Mouse (Mus musculus) heart, embryonic 10.5 days (tissue): ENCODE data around the gene Gm16223. TPM values are rescaled to one million over a fixed set of nuclear protein-coding genes. Genes with fewer than 3 reads are reported as not detected.

Source experiments
- DNase-seq: peaks from one replicate; pipeline ENCODE4 v3.0.0-alpha.2; 2017; ENCODE audit warnings: low spot score
- H3K27ac ChIP-seq: fragments of 300-500 bp; sonication (generic); 2 replicates; pipeline ENCODE4 v1.5.1; 2016; ENCODE audit warnings: mild to moderate bottlenecking
- H3K27me3 ChIP-seq: fragments of 300-500 bp; sonication (generic); 2 replicates; pipeline ENCODE4 v1.6.1; 2016; ENCODE audit warnings: mild to moderate bottlenecking; ENCODE audit not compliant: poor library complexity, insufficient read depth, severe bottlenecking
- H3K36me3 ChIP-seq: fragments of 300-500 bp; sonication (generic); 2 replicates; pipeline ENCODE4 v1.6.1; 2016; ENCODE audit warnings: mild to moderate bottlenecking, moderate library complexity
- H3K4me1 ChIP-seq: fragments of 300-500 bp; sonication (generic); 2 replicates; pipeline ENCODE4 v1.6.1; 2016; ENCODE audit warnings: mild to moderate bottlenecking
- H3K4me3 ChIP-seq: fragments of 300-500 bp; sonication (generic); 2 replicates; pipeline ENCODE4 v1.5.1; 2016; ENCODE audit warnings: mild to moderate bottlenecking, moderate library complexity
- H3K9me3 ChIP-seq: fragments of 300-500 bp; sonication (generic); 2 replicates; pipeline ENCODE4 v1.6.1; 2016; ENCODE audit warnings: mild to moderate bottlenecking, moderate library complexity
- WGBS: fragments of 180-500 bp; shearing (Covaris S2); methylation state at CpG from one replicate; pipeline ENCODE4 v1.1.7; 2016; 5-methylcytosine and 5-hydroxymethylcytosine counted together
- polyA plus RNA-seq: library from polyadenylated mRNA; unstranded; fragments of >200 nt; fragmentation: Nextera tagmentation; extraction: Ambion mirVana; gene quantifications from 2 replicates; pipeline ENCODE4 v1.2.1, GENCODE M21; 2016

Gene Gm16223
- polyA plus RNA-seq, 1 experiment from 2014 or later = not detected

- H3K27ac ChIP-seq = no peak overlapping the region
- no peaks in the 10 kb centered on the region for H3K27me3 ChIP-seq
- no peak for DNase-seq
- no peaks in the 10 kb centered on the region for H3K36me3 ChIP-seq
- no peaks in the 10 kb centered on the region for H3K4me1 ChIP-seq
- no peaks in the 10 kb centered on the region for H3K9me3 ChIP-seq
- no peak overlapping the region for H3K4me3 ChIP-seq
- 53% methylated on average over 1 of the region's 1 CpGs for WGBS
Observed at GRCm38 (mm10) chr5:42166311-42166710, 98.6 kb downstream of the Gm16223 start.

GRCm38 (mm10) chr5:42168071-42168470 lies 100.3 kb downstream of the Gm16223 start:
- no peak for DNase-seq
- Histone ChIP-seq H3K27me3 (no peaks in the 10 kb centered on the region), H3K27ac (no peak overlapping the region), H3K4me3 (no peak overlapping the region), H3K36me3 (no peaks in the 10 kb centered on the region), H3K4me1 (no peaks in the 10 kb centered on the region), H3K9me3 (no peaks in the 10 kb centered on the region)
- WGBS = 83% methylated on average over 3 of the region's 3 CpGs

GRCm38 (mm10) chr5:42168785-42169184 lies 101.0 kb downstream of the Gm16223 start:
- Histone ChIP-seq H3K27ac (no peak overlapping the region), H3K4me3 (no peak overlapping the region), H3K27me3 (no peaks in the 10 kb centered on the region), H3K36me3 (no peaks in the 10 kb centered on the region), H3K4me1 (no peaks in the 10 kb centered on the region), H3K9me3 (no peaks in the 10 kb centered on the region)
- no peak for DNase-seq
- WGBS = 77% methylated on average over 5 of the region's 5 CpGs

- no peaks in the 10 kb centered on the region for H3K36me3 ChIP-seq
- H3K9me3 ChIP-seq = no peaks in the 10 kb centered on the region
- 65% methylated on average over 2 of the region's 2 CpGs for WGBS
- no peaks in the 10 kb centered on the region for H3K27me3 ChIP-seq
- no peak overlapping the region for H3K27ac ChIP-seq
- no peak for DNase-seq
- no peak overlapping the region for H3K4me3 ChIP-seq
- H3K4me1 ChIP-seq = no peaks in the 10 kb centered on the region
Observed at GRCm38 (mm10) chr5:42174109-42174508, 106.3 kb downstream of the Gm16223 start.

DNA sequence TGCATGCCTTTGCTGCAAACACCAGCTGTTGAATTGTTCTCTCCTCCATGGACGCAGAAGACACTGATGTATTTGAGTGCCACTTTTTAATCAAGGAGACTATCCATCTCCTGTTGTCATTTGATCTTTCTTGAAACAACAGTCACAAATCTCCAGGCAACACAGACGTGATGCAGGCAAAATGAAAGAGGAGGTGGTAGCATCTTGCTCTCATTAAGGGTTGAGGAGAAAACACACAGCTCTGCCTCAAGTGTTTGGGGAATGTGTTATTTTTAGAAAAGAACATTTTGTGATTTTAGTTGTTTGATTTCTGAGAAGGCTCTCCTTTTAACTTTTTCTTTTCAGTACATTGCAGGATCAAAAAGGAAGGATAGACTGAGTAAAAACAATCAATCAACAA lies 107.7 kb downstream of the Gm16223 start:
- DNase-seq = no peak
- Histone ChIP-seq H3K27me3 (no peaks in the 10 kb centered on the region), H3K27ac (no peak overlapping the region), H3K4me1 (no peaks in the 10 kb centered on the region), H3K9me3 (no peaks in the 10 kb centered on the region), H3K4me3 (no peak overlapping the region), H3K36me3 (no peaks in the 10 kb centered on the region)
- WGBS = 63% methylated on average over 2 of the region's 2 CpGs

GRCm38 (mm10) chr5:42198493-42198892 lies 130.7 kb downstream of the Gm16223 start:
- H3K9me3 ChIP-seq = no peaks in the 10 kb centered on the region
- no peaks in the 10 kb centered on the region for H3K36me3 ChIP-seq
- no peak overlapping the region for H3K27ac ChIP-seq
- no peaks in the 10 kb centered on the region for H3K27me3 ChIP-seq
- DNase-seq = no peak
- H3K4me3 ChIP-seq = no peak overlapping the region
- 70% methylated on average over 3 of the region's 3 CpGs for WGBS
- H3K4me1 ChIP-seq = no peaks in the 10 kb centered on the region

DNA sequence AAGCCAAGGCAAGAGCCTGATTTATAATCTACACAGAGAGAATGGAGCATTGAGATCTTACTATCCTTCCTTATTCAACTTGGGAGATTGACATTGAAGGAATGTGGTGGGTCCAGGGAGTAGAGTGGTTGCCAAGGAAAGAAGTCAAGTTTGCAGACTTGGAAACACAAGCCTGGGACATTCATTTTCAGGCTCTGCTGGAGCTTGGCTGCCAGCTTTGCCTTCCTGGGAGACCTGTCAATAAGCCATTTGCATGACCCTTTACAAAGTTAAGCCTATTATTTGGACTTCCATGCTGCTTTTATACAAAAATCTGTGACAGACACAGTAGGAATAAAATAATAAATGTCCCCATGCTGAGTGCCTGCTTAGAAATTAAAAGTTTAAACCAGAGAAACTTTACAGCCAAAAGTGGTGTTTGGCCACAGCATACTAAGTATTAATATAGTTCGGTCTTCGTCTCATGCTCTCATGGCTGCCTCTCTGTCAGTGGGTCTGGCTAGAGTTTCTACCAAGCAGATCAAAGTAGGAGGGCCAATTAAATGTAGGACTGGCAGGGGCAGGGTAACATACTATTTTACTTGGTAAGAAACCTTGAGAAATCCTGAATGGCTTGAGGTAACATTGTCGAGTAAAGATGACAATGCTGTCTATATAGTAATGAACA lies 139.8 kb downstream of the Gm16223 start:
- no peaks in the 10 kb centered on the region for H3K9me3 ChIP-seq
- no peaks in the 10 kb centered on the region for H3K4me1 ChIP-seq
- DNase-seq = no peak
- no peaks in the 10 kb centered on the region for H3K36me3 ChIP-seq
- H3K4me3 ChIP-seq = no peak overlapping the region
- WGBS = 86% methylated on average over 3 of the region's 3 CpGs
- H3K27ac ChIP-seq = no peak overlapping the region
- no peaks in the 10 kb centered on the region for H3K27me3 ChIP-seq

DNA sequence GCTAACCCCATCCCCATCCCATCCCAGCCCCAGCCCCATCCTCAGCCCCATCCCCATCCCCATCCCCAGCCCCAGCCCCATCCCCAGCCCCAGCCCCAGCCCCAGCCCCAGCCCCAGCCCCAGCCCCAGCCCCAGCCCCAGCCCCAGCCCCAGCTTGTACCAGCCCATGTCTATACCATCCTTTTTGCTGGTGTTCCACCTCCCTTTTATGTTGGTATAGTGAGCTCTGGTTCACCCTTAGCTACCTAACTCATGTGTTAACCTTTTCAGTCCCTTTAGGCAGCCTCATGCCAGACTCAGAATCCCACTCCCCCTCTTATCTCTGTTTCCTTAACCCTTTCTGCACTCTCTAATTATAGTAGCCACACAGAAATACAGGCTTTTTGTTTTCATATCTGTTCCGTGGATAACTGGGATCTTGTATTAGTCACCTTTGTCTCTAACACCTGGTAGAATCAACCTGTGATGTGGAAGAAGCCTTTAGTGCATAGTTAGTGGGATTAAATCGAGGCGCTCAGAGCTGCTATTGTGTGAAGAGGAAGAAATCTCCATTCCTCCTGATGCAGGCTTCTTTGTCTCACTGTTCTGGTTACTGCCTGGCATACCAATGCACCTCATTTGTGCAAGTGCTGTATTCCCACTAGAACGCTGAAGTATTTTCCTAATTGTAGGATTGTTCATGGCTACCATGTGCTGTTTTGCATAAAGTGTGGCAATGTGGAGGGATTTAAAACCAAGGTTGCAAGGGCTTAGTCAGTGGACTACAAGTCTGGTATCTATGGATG lies 144.0 kb downstream of the Gm16223 start:
- no peaks in the 10 kb centered on the region for H3K36me3 ChIP-seq
- H3K4me1 ChIP-seq = no peaks in the 10 kb centered on the region
- whole genome bisulfite sequencing = 61% methylated on average over 4 of the region's 4 CpGs
- no peaks in the 10 kb centered on the region for H3K27me3 ChIP-seq
- no peak overlapping the region for H3K27ac ChIP-seq
- no peak for DNase-seq
- no peaks in the 10 kb centered on the region for H3K9me3 ChIP-seq
- H3K4me3 ChIP-seq = no peak overlapping the region

GRCm38 (mm10) chr5:42212353-42212752 lies 144.6 kb downstream of the Gm16223 start:
- H3K27me3 ChIP-seq = no peaks in the 10 kb centered on the region
- no peak for DNase-seq
- H3K4me1 ChIP-seq = no peaks in the 10 kb centered on the region
- no peaks in the 10 kb centered on the region for H3K9me3 ChIP-seq
- H3K4me3 ChIP-seq = no peak overlapping the region
- H3K27ac ChIP-seq = no peak overlapping the region
- 84% methylated on average over 4 of the region's 4 CpGs for WGBS
- H3K36me3 ChIP-seq = no peaks in the 10 kb centered on the region

DNA sequence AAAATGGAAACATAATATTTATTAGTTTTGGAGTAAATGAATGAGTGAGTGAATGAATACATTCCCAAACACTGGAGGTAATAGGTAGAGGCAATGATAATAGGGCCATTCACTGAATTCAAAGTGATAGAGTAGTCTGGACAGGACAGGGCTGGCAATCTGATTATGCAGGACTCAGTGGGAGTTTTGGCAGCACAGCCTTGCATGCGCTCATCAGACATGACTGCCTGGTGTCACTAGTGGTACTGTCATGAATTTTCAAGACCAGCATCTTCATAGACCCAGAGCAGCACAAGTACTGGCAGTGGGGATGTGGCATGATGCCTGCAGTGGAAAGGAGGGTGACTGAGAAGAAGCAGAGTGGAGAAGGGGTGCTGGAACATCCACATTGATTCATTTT lies 157.1 kb downstream of the Gm16223 start:
- Histone ChIP-seq H3K4me1 (no peaks in the 10 kb centered on the region), H3K9me3 (no peaks in the 10 kb centered on the region), H3K36me3 (no peaks in the 10 kb centered on the region), H3K27me3 (no peaks in the 10 kb centered on the region), H3K4me3 (no peak overlapping the region), H3K27ac (no peak overlapping the region)
- 77% methylated on average over 1 of the region's 1 CpGs for WGBS
- DNase-seq = no peak

DNA sequence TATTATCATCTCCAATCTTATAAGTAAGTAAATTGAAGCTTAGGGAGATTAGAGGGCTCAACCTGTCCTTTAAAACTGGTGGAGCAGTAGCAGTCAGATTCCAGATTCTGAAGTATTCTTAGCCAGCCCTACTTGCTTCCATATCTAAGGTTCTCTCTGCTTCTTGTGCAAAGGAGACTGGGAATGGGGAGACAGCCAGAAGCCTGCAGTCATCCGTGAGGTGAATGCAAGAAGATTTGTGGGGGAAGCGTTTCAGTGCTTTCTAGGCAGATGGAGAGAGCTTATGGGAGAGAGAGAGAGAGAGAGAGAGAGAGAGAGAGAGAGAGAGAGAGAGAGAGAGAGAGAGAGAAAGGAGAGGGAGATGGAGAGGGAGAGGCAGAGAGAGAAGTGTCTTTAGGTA lies 160.9 kb downstream of the Gm16223 start:
- DNase-seq = no peak
- no peak overlapping the region for H3K4me3 ChIP-seq
- no peak overlapping the region for H3K27ac ChIP-seq
- H3K4me1 ChIP-seq = no peaks in the 10 kb centered on the region
- H3K36me3 ChIP-seq = no peaks in the 10 kb centered on the region
- H3K27me3 ChIP-seq = no peaks in the 10 kb centered on the region
- H3K9me3 ChIP-seq = no peaks in the 10 kb centered on the region
- 52% methylated on average over 2 of the region's 2 CpGs for WGBS

GRCm38 (mm10) chr5:42239291-42239690 lies 171.5 kb downstream of the Gm16223 start:
- DNase-seq = no peak
- Histone ChIP-seq H3K27me3 (no peaks in the 10 kb centered on the region), H3K27ac (no peak overlapping the region), H3K4me1 (no peaks in the 10 kb centered on the region), H3K4me3 (no peak overlapping the region), H3K36me3 (no peaks in the 10 kb centered on the region), H3K9me3 (no peaks in the 10 kb centered on the region)
- 82% methylated on average over 5 of the region's 5 CpGs for WGBS

GRCm38 (mm10) chr5:42239806-42240205 lies 172.0 kb downstream of the Gm16223 start:
- no peaks in the 10 kb centered on the region for H3K36me3 ChIP-seq
- DNase-seq = no peak
- H3K27me3 ChIP-seq = no peaks in the 10 kb centered on the region
- H3K4me1 ChIP-seq = no peaks in the 10 kb centered on the region
- no peak overlapping the region for H3K27ac ChIP-seq
- no peak overlapping the region for H3K4me3 ChIP-seq
- H3K9me3 ChIP-seq = no peaks in the 10 kb centered on the region
